Comparison of ENCODE assay signal across 35 mouse cellular contexts in genomic region chr17:82836115-82836514, GRCm38 (mm10).
"Had no signal": no experiment of that assay in that cellular context is flagged by ENCODE, and none has a peak within 500 bp of the region (broad histone marks: within the 10 kb centered on the region; RNA-seq: fewer than 3 reads in every experiment).

No protein-coding gene starts in this region.

- H3K9ac ChIP-seq: heart, embryonic 12.5 days; heart, embryonic 13.5 days; heart, embryonic 15.5 days; hindbrain, embryonic 12.5 days; hindbrain, embryonic 13.5 days; hindbrain, embryonic 14.5 days; hindbrain, embryonic 15.5 days; intestine, embryonic 15.5 days; kidney, embryonic 15.5 days had no signal

- H3K9me3 ChIP-seq: heart, embryonic 10.5 days; heart, embryonic 12.5 days; heart, embryonic 13.5 days; heart, embryonic 15.5 days; hindbrain, embryonic 10.5 days; hindbrain, embryonic 12.5 days; hindbrain, embryonic 13.5 days; hindbrain, embryonic 15.5 days; intestine, embryonic 15.5 days; kidney, embryonic 15.5 days had no signal

- DNase-seq: heart, postnatal 10 days; heart, postnatal 14 days; heart, postnatal 36 days; heart, postnatal 4 days; kidney, adult 11 months; kidney, adult 18-20 months; kidney, adult 2 months; kidney, adult 8-10 months; kidney, adult 9 months; kidney, postnatal 10 days; kidney, postnatal 14 days; kidney, postnatal 25 days; kidney, postnatal 36 days; kidney, postnatal 4 days; layer of hippocampus, adult 9-11 months; layer of hippocampus, postnatal 36 days had no signal

- H3K27ac ChIP-seq: heart, embryonic 10.5 days; heart, embryonic 13.5 days; heart, embryonic 15.5 days; hindbrain, embryonic 10.5 days; hindbrain, embryonic 12.5 days; hindbrain, embryonic 13.5 days; hindbrain, embryonic 14.5 days; hindbrain, embryonic 15.5 days; hindbrain, postnatal 0 days; intestine, embryonic 15.5 days; kidney, embryonic 15.5 days; kidney, postnatal 0 days; layer of hippocampus, adult 2 months had no signal

- H3K27me3 ChIP-seq: heart, embryonic 12.5 days; heart, embryonic 13.5 days; heart, embryonic 15.5 days; hindbrain, embryonic 12.5 days; hindbrain, embryonic 13.5 days; hindbrain, embryonic 15.5 days; intestine, embryonic 15.5 days; kidney, embryonic 15.5 days had no signal

- H3K4me3 ChIP-seq: heart, embryonic 10.5 days; heart, embryonic 12.5 days; heart, embryonic 13.5 days; heart, embryonic 15.5 days; hindbrain, embryonic 10.5 days; hindbrain, embryonic 12.5 days; hindbrain, embryonic 13.5 days; hindbrain, embryonic 15.5 days; intestine, embryonic 15.5 days; kidney, embryonic 15.5 days; layer of hippocampus, adult 2 months had no signal

- H3K4me2 ChIP-seq: heart, embryonic 11.5 days; heart, embryonic 12.5 days; heart, embryonic 13.5 days; heart, embryonic 15.5 days; hindbrain, embryonic 12.5 days; hindbrain, embryonic 13.5 days; hindbrain, embryonic 14.5 days; hindbrain, embryonic 15.5 days; intestine, embryonic 15.5 days; kidney, embryonic 15.5 days had no signal

- H3K36me3 ChIP-seq: heart, embryonic 10.5 days; heart, embryonic 12.5 days; heart, embryonic 13.5 days; heart, embryonic 15.5 days; hindbrain, embryonic 10.5 days; hindbrain, embryonic 12.5 days; hindbrain, embryonic 13.5 days; hindbrain, embryonic 15.5 days; intestine, embryonic 15.5 days; kidney, embryonic 15.5 days had no signal

- ATAC-seq: hindbrain, embryonic 16.5 days; hindbrain, postnatal 0 days; inflammation-experienced regulatory T-cells, adult 6 months; intestine, embryonic 15.5 days; intestine, embryonic 16.5 days; intestine, postnatal 0 days had no signal

- H3K4me1 ChIP-seq: heart, embryonic 10.5 days; heart, embryonic 12.5 days; heart, embryonic 13.5 days; heart, embryonic 15.5 days; hindbrain, embryonic 10.5 days; hindbrain, embryonic 12.5 days; hindbrain, embryonic 13.5 days; hindbrain, embryonic 15.5 days; intestine, embryonic 15.5 days; kidney, embryonic 15.5 days had no signal
